Mouse (Mus musculus) thymus, adult 2 months (tissue): ENCODE measurements around the gene Rnf157. TPM values are rescaled to one million over a fixed set of nuclear protein-coding genes. Genes with fewer than 3 reads are reported as not detected.

ENCODE experiments used
- DNase-seq: peaks from one replicate; pipeline ENCODE4 v3.0.0; 2021
- H3K27ac ChIP-seq: fragments of 200-500 bp; 2 replicates; pipeline ENCODE4 v1.5.1; 2012; ENCODE audit warnings: low read length, control low read depth; ENCODE audit not compliant: control insufficient read depth, insufficient read depth
- H3K27me3 ChIP-seq: fragments of 200-500 bp; 2 replicates; pipeline ENCODE4 v1.6.1; 2012; ENCODE audit warnings: mild to moderate bottlenecking, low read length, moderate library complexity, mixed read lengths; ENCODE audit not compliant: control insufficient read depth, insufficient read depth
- H3K36me3 ChIP-seq: fragments of 200-500 bp; 2 replicates; pipeline ENCODE4 v1.6.1; 2012; ENCODE audit warnings: mild to moderate bottlenecking, low read length, moderate library complexity; ENCODE audit not compliant: control insufficient read depth, insufficient read depth
- H3K4me1 ChIP-seq: fragments of 200-500 bp; replicated peaks from 2 replicates; pipeline ENCODE4 v1.6.1; 2012; ENCODE audit warnings: low read length; ENCODE audit not compliant: control insufficient read depth, insufficient read depth
- H3K4me3 ChIP-seq: fragments of 200-500 bp; 2 replicates; pipeline ENCODE4 v1.5.1; 2012; ENCODE audit warnings: mild to moderate bottlenecking, low read length, control low read depth, moderate library complexity; ENCODE audit not compliant: control insufficient read depth, insufficient read depth
- CTCF ChIP-seq: fragments of 200-500 bp; IDR thresholded peaks from 2 replicates; pipeline ENCODE4 v1.5.1; 2012; ENCODE audit warnings: mild to moderate bottlenecking, control low read depth, low read length, moderate library complexity, borderline replicate concordance; ENCODE audit not compliant: control insufficient read depth, poor library complexity, insufficient read depth; ENCODE audit errors: extremely low read depth
- POLR2A ChIP-seq: fragments of 200-500 bp; IDR thresholded peaks from 2 replicates; pipeline ENCODE4 v1.6.1; 2012; ENCODE audit warnings: mild to moderate bottlenecking, low read length, control low read depth, moderate library complexity; ENCODE audit not compliant: control insufficient read depth, poor library complexity, insufficient read depth; ENCODE audit errors: extremely low read depth
- whole genome bisulfite sequencing: fragments of 180-500 bp; shearing (Covaris S2); methylation state at CpG from one replicate; pipeline ENCODE4 v1.1.7; 2018; 5-methylcytosine and 5-hydroxymethylcytosine counted together
- polyA plus RNA-seq: library from polyadenylated mRNA; depleted of rRNA; stranded (reverse); fragments of >200 nt; gene quantifications from 2 replicates; pipeline ENCODE4 v1.2.3, GENCODE M21; 2012

The Rnf157 gene
- polyA plus RNA-seq, 1 experiment = 98.7 TPM

DNA sequence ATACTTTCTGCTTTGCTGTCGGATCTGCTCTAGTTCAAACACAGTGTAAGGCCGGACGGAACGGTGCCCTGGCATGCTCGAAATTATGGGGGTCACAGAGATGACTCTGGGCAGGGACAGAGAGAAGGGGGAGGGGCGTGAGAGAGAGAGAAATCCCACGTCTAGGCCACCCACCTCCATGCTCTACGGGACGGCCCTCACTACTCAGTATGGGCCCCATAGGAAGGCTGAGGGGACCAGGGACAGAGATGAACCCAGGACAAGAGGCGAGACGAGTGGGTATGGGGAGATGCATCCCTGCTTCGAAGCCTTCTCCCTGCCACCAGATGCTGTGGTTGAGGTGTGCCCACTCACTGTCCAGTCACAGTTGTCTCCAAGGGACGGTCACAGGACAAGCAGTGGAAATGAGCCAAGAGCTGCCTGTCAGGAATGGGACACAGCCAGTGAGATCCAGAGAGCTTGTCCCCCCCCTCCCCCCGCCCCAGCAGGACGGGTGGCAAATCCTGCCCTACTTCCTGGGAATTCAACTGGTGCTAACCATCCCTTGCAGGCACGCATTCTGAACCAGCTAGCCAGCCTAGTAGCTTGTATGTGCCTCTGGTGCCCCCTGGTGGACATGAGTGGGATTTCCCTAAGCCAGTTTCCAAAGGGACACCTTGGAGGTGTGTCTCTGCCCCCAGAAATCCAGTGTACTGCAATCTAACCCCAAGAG, 32.9 kb upstream of the Rnf157 start:
- WGBS = 61% methylated on average over 16 of the region's 16 CpGs
- no peaks in the 10 kb centered on the region for H3K4me1 ChIP-seq
- no peaks in the 10 kb centered on the region for H3K27me3 ChIP-seq

GRCm38 (mm10) chr11:116443935-116444334, 31.1 kb upstream of the Rnf157 start:
- TF ChIP-seq POLR2A = no peak
- TF ChIP-seq CTCF = no peak
- Histone ChIP-seq H3K27me3 (no peaks in the 10 kb centered on the region), H3K4me3 (no peak overlapping the region), H3K36me3 (no peaks in the 10 kb centered on the region), H3K27ac (no peak overlapping the region), H3K4me1 (peaks cover 15% of the 10 kb centered on the region)
- DNase-seq = no peak
- 96% methylated on average over 6 of the region's 6 CpGs for WGBS

More for the DNA sequence above, 32.9 kb upstream of the Rnf157 start:
- peak; percentile 95 for DNase-seq
- TF ChIP-seq CTCF (peak; percentile 75; the same call in 1 of the 2 replicates), POLR2A (no peak)
- Histone ChIP-seq H3K36me3 (no peaks in the 10 kb centered on the region), H3K4me3 (no peak overlapping the region), H3K27ac (no peak overlapping the region)

GRCm38 (mm10) chr11:116443311-116443710, 30.5 kb upstream of the Rnf157 start:
- 95% methylated on average over 6 of the region's 6 CpGs for WGBS
- TF ChIP-seq CTCF (no peak), POLR2A (no peak)
- H3K4me1 ChIP-seq = peaks cover 15% of the 10 kb centered on the region
- no peaks in the 10 kb centered on the region for H3K27me3 ChIP-seq
- no peak for DNase-seq
- no peak overlapping the region for H3K27ac ChIP-seq
- H3K4me3 ChIP-seq = no peak overlapping the region
- no peaks in the 10 kb centered on the region for H3K36me3 ChIP-seq

DNA sequence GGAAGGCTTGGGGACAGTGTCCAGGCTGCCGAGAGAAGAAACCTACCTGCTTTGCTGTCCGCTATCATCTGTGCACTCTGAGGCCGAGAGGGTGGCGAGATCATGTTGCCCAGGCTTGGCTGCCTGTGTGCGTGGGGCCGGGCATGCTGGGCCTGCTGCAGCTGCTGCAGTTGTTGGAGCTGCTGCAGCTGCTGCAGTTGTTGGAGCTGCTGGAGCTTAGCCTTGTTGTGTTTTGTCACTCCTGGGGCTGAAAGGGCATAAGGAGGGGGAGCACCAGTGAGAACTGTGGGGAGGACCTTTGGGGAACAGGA, 30.0 kb upstream of the Rnf157 start:
- Histone ChIP-seq H3K27me3 (no peaks in the 10 kb centered on the region), H3K36me3 (no peaks in the 10 kb centered on the region; the same call in 1 of the 2 replicates), H3K4me3 (no peak overlapping the region), H3K4me1 (peaks cover 15% of the 10 kb centered on the region), H3K27ac (no peak overlapping the region)
- 92% methylated on average over 6 of the region's 6 CpGs for WGBS
- TF ChIP-seq CTCF = no peak
- no peak for TF ChIP-seq POLR2A
- no peak for DNase-seq

- 90% methylated on average over 15 of the region's 15 CpGs for WGBS
- no peak for DNase-seq
- Histone ChIP-seq H3K27ac (no peak overlapping the region), H3K36me3 (peaks cover 4% of the 10 kb centered on the region; the same call in 1 of the 2 replicates), H3K27me3 (no peaks in the 10 kb centered on the region), H3K4me3 (no peak overlapping the region), H3K4me1 (peaks cover 17% of the 10 kb centered on the region)
- TF ChIP-seq CTCF = no peak
- TF ChIP-seq POLR2A = no peak
Observed at GRCm38 (mm10) chr11:116442129-116442866, 29.5 kb upstream of the Rnf157 start.

DNA sequence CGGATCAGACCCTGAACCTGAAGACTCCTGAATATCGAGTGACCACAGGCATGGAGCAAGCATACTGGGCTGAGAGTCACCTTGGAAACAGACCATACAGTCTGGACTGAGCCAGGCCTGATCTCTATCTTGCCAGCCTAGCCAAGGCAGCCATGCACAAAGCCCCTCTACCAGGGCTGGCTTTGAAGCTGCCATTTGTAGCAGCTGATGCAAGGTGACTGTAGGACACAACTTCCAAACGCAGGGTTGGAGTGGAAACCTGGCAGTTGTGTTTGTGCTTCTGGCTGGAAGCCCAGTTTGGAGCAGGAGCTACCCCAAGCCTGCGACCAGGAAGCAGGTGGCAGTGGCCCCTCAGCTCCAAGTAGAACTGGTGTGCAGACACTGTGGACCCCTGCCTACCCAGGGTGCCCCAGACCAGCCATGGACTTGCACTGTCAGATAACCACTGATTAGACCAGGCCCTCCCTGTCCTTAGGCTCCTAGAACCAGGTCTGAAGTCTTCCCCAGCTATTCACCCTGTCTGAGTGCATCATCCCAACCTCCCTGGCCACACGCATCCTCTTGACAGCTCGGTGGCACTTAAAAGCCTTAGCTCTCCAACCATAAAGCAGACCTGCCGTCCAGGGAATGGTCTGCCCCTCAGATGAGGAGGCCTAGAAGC, 27.7 kb upstream of the Rnf157 start:
- no peak overlapping the region for H3K4me3 ChIP-seq
- H3K4me1 ChIP-seq = peaks cover 33% of the 10 kb centered on the region
- TF ChIP-seq CTCF = no peak
- no peak for TF ChIP-seq POLR2A
- no peaks in the 10 kb centered on the region for H3K27me3 ChIP-seq
- H3K27ac ChIP-seq = no peak overlapping the region
- H3K36me3 ChIP-seq = peaks cover 7% of the 10 kb centered on the region; the same call in 1 of the 2 replicates
- DNase-seq = no peak
- WGBS = 84% methylated on average over 7 of the region's 7 CpGs
